Mouse (Mus musculus) cerebellum, postnatal 14 days (tissue): ENCODE measurements around the gene Pou2f2.

Source experiments
- DNase-seq, 2 experiments: peaks; one replicate each; pipeline ENCODE4 v3.0.0; 2021; ENCODE audit warnings: mixed read lengths in 2 of 2

Pou2f2 gene

GRCm38 (mm10) chr7:25179606-25180161, at the start of gene Pou2f2:
Gene Pou2f2 (minus strand): TSS chr7:25179726.
- peak; percentile 89 to 90 for DNase-seq

GRCm38 (mm10) chr7:25227523-25228300, 48.2 kb upstream of the Pou2f2 start:
- no peak for DNase-seq

GRCm38 (mm10) chr7:25222275-25222967, 42.9 kb upstream of the Pou2f2 start:
- no peak for DNase-seq

GRCm38 (mm10) chr7:25221102-25221883, 41.8 kb upstream of the Pou2f2 start, which contains the start of gene Zfp526:
Gene Zfp526 (plus strand): TSS chr7:25221425.
- peak; percentile 97 to 98 for DNase-seq

- peak in 1 of 2 experiments; percentile 38 for DNase-seq
Observed at GRCm38 (mm10) chr7:25220457-25221101, 41.1 kb upstream of the Pou2f2 start, which contains the start of gene Dedd2. Gene Dedd2 (minus strand): TSS chr7:25220615.

- DNase-seq: peak; percentile 96 to 97
Observed at GRCm38 (mm10) chr7:25219756-25220456, 40.4 kb upstream of the Pou2f2 start.

- DNase-seq: no peak
Observed at GRCm38 (mm10) chr7:25219416-25219750, 39.9 kb upstream of the Pou2f2 start.

GRCm38 (mm10) chr7:25218705-25219415, 39.3 kb upstream of the Pou2f2 start:
- DNase-seq: peak; percentile 81 to 84

GRCm38 (mm10) chr7:25217653-25218395, 38.3 kb upstream of the Pou2f2 start:
- no peak for DNase-seq

GRCm38 (mm10) chr7:25214172-25214571, 34.6 kb upstream of the Pou2f2 start:
- DNase-seq: no peak

GRCm38 (mm10) chr7:25213099-25213498, 33.6 kb upstream of the Pou2f2 start:
- DNase-seq: no peak

- DNase-seq: no peak
Observed at GRCm38 (mm10) chr7:25210482-25210881, 31.0 kb upstream of the Pou2f2 start.

- DNase-seq: no peak
Observed at GRCm38 (mm10) chr7:25209161-25209622, 29.7 kb upstream of the Pou2f2 start.

- peak; percentile 72 to 81 for DNase-seq
Observed at GRCm38 (mm10) chr7:25206094-25206830, 26.7 kb upstream of the Pou2f2 start.

GRCm38 (mm10) chr7:25205355-25206093, 26.0 kb upstream of the Pou2f2 start:
- no peak for DNase-seq

- no peak for DNase-seq
Observed at GRCm38 (mm10) chr7:25203624-25204023, 24.1 kb upstream of the Pou2f2 start.

- DNase-seq: peak; percentile 31 to 54
Observed at GRCm38 (mm10) chr7:25197384-25198018, 18.0 kb upstream of the Pou2f2 start.

GRCm38 (mm10) chr7:25196107-25196506, 16.6 kb upstream of the Pou2f2 start:
- DNase-seq: no peak
